Mouse (Mus musculus) heart, postnatal 36 days (tissue): ENCODE measurements around the gene Arpc1a. TPM values are rescaled to one million over a fixed set of nuclear protein-coding genes. Genes with fewer than 3 reads are reported as not detected.
"Not testable (repeated sequence)": the region's sequence is repeated elsewhere in the genome, so short reads cannot be mapped to it uniquely, and the experiment has no call there.

Experiments used
- DNase-seq, 2 experiments: peaks; one replicate each; pipeline ENCODE4 v3.0.0; 2021 to 2022
- intact Hi-C: fragments of 180-260 bp; cut with DNase I; formaldehyde crosslinking; loops from one replicate; pipeline ENCODE4 v1.15.1; 2025
- total RNA-seq, 2 experiments: library from RNA; stranded (reverse); gene quantifications; 2 replicates each; pipeline ENCODE4 v1.2.3; 2021

Gene Arpc1a
- total RNA-seq: 10 to 100 TPM; 63.4 to 64.3 TPM

- peak; percentile 91 to 94 for DNase-seq
- intact Hi-C loops: loop anchor here (2.0 kb wide), 1 partner anchor 29 kb away; no protein-coding TSS in a partner anchor
Measured at GRCm38 (mm10) chr5:145083632-145084451, at the start of gene Arpc1a, which contains the start of gene Kpna7. Arpc1a (plus strand) TSS chr5:145083830. Kpna7 (minus strand) TSS chr5:145084030.

GRCm38 (mm10) chr5:145041628-145042027, 42.0 kb upstream of the Arpc1a start:
- intact Hi-C loops: no loop called here
- DNase-seq: no peak

- intact Hi-C loops, DNase-seq: not testable (repeated sequence)
Measured at GRCm38 (mm10) chr5:145042690-145043089, 40.9 kb upstream of the Arpc1a start, which contains the start of gene 1700018F24Rik. 1700018F24Rik (plus strand) TSS chr5:145042990.

- DNase-seq, intact Hi-C loops: not testable (repeated sequence)
Measured at GRCm38 (mm10) chr5:145054187-145054586, 29.4 kb upstream of the Arpc1a start.

GRCm38 (mm10) chr5:145057907-145058306, 25.7 kb upstream of the Arpc1a start:
- no peak for DNase-seq
- intact Hi-C loops: no loop called here

GRCm38 (mm10) chr5:145058722-145059121, 24.9 kb upstream of the Arpc1a start:
- intact Hi-C loops: no loop called here
- no peak for DNase-seq

GRCm38 (mm10) chr5:145059524-145059923, 24.1 kb upstream of the Arpc1a start:
- intact Hi-C loops: no loop called here
- no peak for DNase-seq

GRCm38 (mm10) chr5:145064765-145065340, 18.8 kb upstream of the Arpc1a start:
- no peak for DNase-seq
- intact Hi-C loops: loop anchor here (5.0 kb wide), 2 partner anchors 48 to 183 kb away; no protein-coding TSS in a partner anchor

- DNase-seq: no peak
- intact Hi-C loops: loop anchor here (5.0 kb wide), 2 partner anchors 52 to 187 kb away; no protein-coding TSS in a partner anchor
Measured at GRCm38 (mm10) chr5:145068863-145069262, 14.8 kb upstream of the Arpc1a start.

GRCm38 (mm10) chr5:145069707-145070106, 13.9 kb upstream of the Arpc1a start:
- intact Hi-C loops: loop anchor here (5.0 kb wide), 4 partner anchors 43 to 187 kb away; partner anchors contain the start of gene Arpc1b

GRCm38 (mm10) chr5:145071342-145071741, 12.3 kb upstream of the Arpc1a start:
- DNase-seq: no peak
- intact Hi-C loops: loop anchor here (5.0 kb wide), 2 partner anchors 41 to 74 kb away; partner anchors contain the start of gene Arpc1b

More at GRCm38 (mm10) chr5:145069707-145070106, 13.9 kb upstream of the Arpc1a start:
- peak; percentile 65 to 80 for DNase-seq

- intact Hi-C loops: no loop called here
- no peak for DNase-seq
Measured at GRCm38 (mm10) chr5:145075081-145075480, 8.5 kb upstream of the Arpc1a start.

- DNase-seq: no peak
- intact Hi-C loops: no loop called here
Measured at GRCm38 (mm10) chr5:145081866-145082613, 1.6 kb upstream of the Arpc1a start.

GRCm38 (mm10) chr5:145083201-145083600, 429 bp upstream of the Arpc1a start:
- DNase-seq, intact Hi-C loops: not testable (repeated sequence)

- DNase-seq: no peak
- intact Hi-C loops: loop anchor here (2.0 kb wide), 1 partner anchor 28 kb away; no protein-coding TSS in a partner anchor
Measured at GRCm38 (mm10) chr5:145084822-145085221, 1.2 kb downstream of the Arpc1a start.

- intact Hi-C loops: no loop called here
- no peak for DNase-seq
Measured at GRCm38 (mm10) chr5:145088186-145088585, 4.6 kb downstream of the Arpc1a start.

GRCm38 (mm10) chr5:145089878-145090277, 6.2 kb downstream of the Arpc1a start:
- intact Hi-C loops: no loop called here
- DNase-seq: no peak

- intact Hi-C loops: no loop called here
Measured at GRCm38 (mm10) chr5:145096195-145096594, 12.6 kb downstream of the Arpc1a start.

GRCm38 (mm10) chr5:145098340-145098821, 14.8 kb downstream of the Arpc1a start:
- no peak for DNase-seq
- intact Hi-C loops: no loop called here

More at GRCm38 (mm10) chr5:145096195-145096594, 12.6 kb downstream of the Arpc1a start:
- no peak for DNase-seq

- no peak for DNase-seq
- intact Hi-C loops: no loop called here
Measured at GRCm38 (mm10) chr5:145100960-145101359, 17.3 kb downstream of the Arpc1a start.
